Mouse (Mus musculus) midbrain, embryonic 10.5 days (tissue): ENCODE measurements around the gene Btaf1. TPM values are rescaled to one million over a fixed set of nuclear protein-coding genes. Genes with fewer than 3 reads are reported as not detected.

Source experiments
- DNase-seq: peaks from one replicate; pipeline ENCODE4 v3.0.0-alpha.2; 2017; ENCODE audit warnings: low spot score
- H3K27ac ChIP-seq: fragments of 300-500 bp; sonication (generic); replicated peaks from 2 replicates; pipeline ENCODE4 v1.5.1; 2016; ENCODE audit warnings: mild to moderate bottlenecking
- H3K27me3 ChIP-seq: fragments of 300-500 bp; sonication (generic); 2 replicates; pipeline ENCODE4 v1.6.1; 2016; ENCODE audit warnings: low read depth, mild to moderate bottlenecking; ENCODE audit not compliant: poor library complexity, severe bottlenecking
- H3K36me3 ChIP-seq: fragments of 300-500 bp; sonication (generic); 2 replicates; pipeline ENCODE4 v1.6.1; 2016; ENCODE audit warnings: mild to moderate bottlenecking, moderate library complexity
- H3K4me1 ChIP-seq: fragments of 300-500 bp; sonication (generic); 2 replicates; pipeline ENCODE4 v1.6.1; 2016
- H3K4me3 ChIP-seq: fragments of 300-500 bp; sonication (generic); 2 replicates; pipeline ENCODE4 v1.5.1; 2016; ENCODE audit warnings: mild to moderate bottlenecking, moderate library complexity
- H3K9me3 ChIP-seq: fragments of 300-500 bp; sonication (generic); replicated peaks from 2 replicates; pipeline ENCODE4 v1.6.1; 2016; ENCODE audit warnings: mild to moderate bottlenecking
- WGBS: fragments of 180-500 bp; shearing (Covaris S2); methylation state at CpG from one replicate; pipeline ENCODE4 v1.1.7; 2016; 5-methylcytosine and 5-hydroxymethylcytosine counted together
- polyA plus RNA-seq: library from polyadenylated mRNA; unstranded; fragments of >200 nt; fragmentation: Nextera tagmentation; extraction: Ambion mirVana; gene quantifications from 2 replicates; pipeline ENCODE4 v1.2.1, GENCODE M21; 2016

The Btaf1 gene
- polyA plus RNA-seq, 1 experiment from 2014 or later = 19.2 TPM

DNA sequence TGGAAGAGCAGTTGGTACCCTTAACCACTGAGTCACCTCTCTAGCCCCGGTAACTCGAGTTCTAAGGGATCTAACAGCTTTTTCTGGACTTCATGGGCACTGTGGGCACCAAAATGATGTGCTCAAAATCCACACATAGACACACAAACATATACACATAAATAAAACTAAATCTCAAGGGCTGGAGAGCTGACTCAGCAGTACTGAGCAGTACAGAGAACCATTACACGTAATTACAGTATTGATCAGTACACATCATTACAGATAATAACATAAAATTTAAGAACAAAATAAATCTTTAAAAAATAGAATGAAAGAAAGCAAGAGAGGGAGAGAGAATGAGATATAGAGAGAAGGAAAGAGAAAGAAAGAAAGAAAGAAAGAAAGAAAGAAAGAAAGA is 16.7 kb upstream of the Btaf1 start:
- H3K9me3 ChIP-seq = no peaks in the 10 kb centered on the region; the same call in 1 of the 2 replicates
- 84% methylated on average over 3 of the region's 3 CpGs for WGBS
- peaks cover 49% of the 10 kb centered on the region for H3K4me1 ChIP-seq
- DNase-seq = no peak
- H3K27ac ChIP-seq = no peak overlapping the region; the same call in 1 of the 2 replicates
- H3K4me3 ChIP-seq = no peak overlapping the region
- no peaks in the 10 kb centered on the region for H3K36me3 ChIP-seq
- no peaks in the 10 kb centered on the region for H3K27me3 ChIP-seq

DNA sequence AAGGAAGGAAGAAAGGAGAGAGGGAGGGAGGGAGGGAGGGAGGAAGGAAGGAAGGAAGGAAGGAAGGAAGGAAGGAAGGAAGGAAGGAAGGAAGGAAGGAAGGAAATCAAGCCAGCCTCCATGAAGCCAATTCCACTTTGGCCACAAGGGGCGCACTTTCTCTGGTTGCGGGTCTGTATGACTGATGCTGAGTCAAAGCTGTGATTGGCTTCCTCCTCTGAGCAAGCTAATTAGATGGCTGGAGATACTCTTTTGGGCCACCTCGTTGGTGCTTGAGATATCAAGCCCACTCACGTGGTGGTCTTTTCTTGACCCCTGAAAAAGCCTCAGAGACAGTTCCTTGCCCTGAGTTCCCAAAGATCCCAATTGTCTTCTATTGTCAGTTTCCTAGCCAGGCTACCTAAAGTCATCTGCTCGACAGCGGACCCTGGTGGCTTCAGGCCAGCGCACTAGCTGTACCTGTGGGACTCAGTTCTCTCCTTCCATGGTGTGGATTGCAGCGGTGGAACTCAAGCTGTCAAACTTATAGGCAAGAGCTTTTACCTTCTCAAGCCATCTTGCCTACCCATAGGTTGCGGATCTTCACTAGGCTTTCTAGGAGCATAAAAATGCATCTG is 16.1 kb upstream of the Btaf1 start:
- DNase-seq = peak; percentile 79
- H3K4me3 ChIP-seq = 0 out of 2 replicates have a peak overlapping the region, but pooled peaks have one; percentile 14
- no peaks in the 10 kb centered on the region for H3K27me3 ChIP-seq
- peaks cover 42% of the 10 kb centered on the region for H3K4me1 ChIP-seq
- no peaks in the 10 kb centered on the region; the same call in 1 of the 2 replicates for H3K9me3 ChIP-seq
- no peaks in the 10 kb centered on the region for H3K36me3 ChIP-seq
- peak overlapping the region; percentile 69 for H3K27ac ChIP-seq
- WGBS = 17% methylated on average over 9 of the region's 9 CpGs

DNA sequence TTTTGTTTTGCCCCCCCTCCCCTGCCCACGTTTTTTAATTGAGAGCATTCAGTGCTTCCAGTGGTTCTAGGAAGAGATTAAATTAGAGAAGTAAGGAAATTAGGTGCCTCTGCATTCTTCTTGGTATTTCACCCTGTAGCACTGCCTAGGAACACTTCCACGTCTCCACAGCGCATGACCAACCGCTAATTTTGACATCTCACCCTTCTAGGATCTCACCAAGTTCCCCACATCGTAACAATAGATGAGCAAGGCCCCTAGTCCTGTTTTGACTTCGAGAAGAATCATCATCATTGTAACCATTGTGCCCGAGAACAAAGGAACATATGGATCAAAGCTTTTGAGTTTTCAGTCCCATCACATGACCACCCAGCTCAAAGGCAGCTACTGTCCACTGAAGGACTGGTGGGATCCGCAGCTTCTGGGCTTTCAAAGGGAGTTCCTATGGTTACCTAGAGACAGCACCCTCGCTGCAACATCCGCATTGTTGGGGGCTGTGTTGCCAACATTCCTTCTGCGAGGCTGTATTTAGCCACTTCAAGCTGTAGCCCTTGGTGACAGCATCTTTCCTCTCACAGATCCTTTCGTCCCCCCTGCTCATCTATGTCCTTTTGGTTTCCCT is 15.3 kb upstream of the Btaf1 start:
- H3K27ac ChIP-seq = peak overlapping the region; percentile 69

DNA sequence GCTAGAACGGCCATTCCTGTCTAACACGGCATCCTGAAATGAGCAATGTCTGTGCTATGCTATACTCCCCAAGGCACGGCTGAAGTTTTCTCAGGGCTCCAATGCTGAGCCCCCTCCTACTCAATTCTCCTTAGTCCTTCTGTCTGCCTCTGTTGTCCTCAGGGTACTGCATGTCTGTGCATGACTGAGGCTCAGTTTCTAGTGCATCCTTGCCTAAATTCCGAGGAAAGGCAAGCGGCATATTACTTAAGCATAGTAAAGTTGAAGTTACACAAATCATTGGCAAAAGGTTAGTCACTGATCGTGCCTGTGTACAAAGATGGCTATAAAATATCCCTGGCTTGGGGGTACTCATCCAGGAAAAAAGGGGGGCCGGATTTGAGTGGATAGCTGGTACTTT is 12.8 kb upstream of the Btaf1 start:
- 83% methylated on average over 7 of the region's 7 CpGs for WGBS
- H3K4me1 ChIP-seq = peaks cover 59% of the 10 kb centered on the region
- DNase-seq = no peak
- no peaks in the 10 kb centered on the region for H3K27me3 ChIP-seq
- no peak overlapping the region for H3K4me3 ChIP-seq
- no peaks in the 10 kb centered on the region for H3K9me3 ChIP-seq
- H3K27ac ChIP-seq = 0 out of 2 replicates have a peak overlapping the region, but pooled peaks have one; percentile 55
- H3K36me3 ChIP-seq = no peaks in the 10 kb centered on the region

More for the DNA sequence above, 15.3 kb upstream of the Btaf1 start:
- peak; percentile 72 for DNase-seq
- Histone ChIP-seq H3K4me3 (0 out of 2 replicates have a peak overlapping the region, but pooled peaks have one; percentile 14), H3K4me1 (peaks cover 38% of the 10 kb centered on the region), H3K36me3 (no peaks in the 10 kb centered on the region), H3K9me3 (no peaks in the 10 kb centered on the region; the same call in 1 of the 2 replicates), H3K27me3 (no peaks in the 10 kb centered on the region)
- WGBS = 15% methylated on average over 12 of the region's 12 CpGs

DNA sequence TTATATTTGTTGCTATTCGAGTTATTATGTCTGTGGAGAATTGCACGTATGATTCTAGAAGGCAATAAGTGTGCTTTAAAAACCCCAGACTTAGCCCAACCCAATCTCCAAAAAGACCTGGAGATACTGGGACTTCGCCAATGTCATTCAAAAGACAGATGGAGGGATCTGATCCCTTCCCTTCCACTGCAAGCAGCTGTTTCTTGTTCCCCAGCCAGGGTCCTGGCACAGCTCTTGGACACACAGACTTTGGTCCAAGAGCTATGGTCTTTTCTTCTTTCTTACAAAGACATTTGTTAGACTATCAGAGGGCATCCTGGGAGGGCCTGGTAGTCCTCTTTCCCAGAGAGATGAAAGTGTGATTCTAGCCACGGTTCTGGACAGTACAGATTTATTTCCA is 9.7 kb upstream of the Btaf1 start:
- no peaks in the 10 kb centered on the region for H3K27me3 ChIP-seq
- DNase-seq = no peak
- no peak overlapping the region for H3K27ac ChIP-seq
- no peak overlapping the region for H3K4me3 ChIP-seq
- WGBS = 88% methylated on average over 4 of the region's 4 CpGs
- H3K9me3 ChIP-seq = no peaks in the 10 kb centered on the region
- H3K4me1 ChIP-seq = peaks cover 64% of the 10 kb centered on the region
- H3K36me3 ChIP-seq = no peaks in the 10 kb centered on the region

DNA sequence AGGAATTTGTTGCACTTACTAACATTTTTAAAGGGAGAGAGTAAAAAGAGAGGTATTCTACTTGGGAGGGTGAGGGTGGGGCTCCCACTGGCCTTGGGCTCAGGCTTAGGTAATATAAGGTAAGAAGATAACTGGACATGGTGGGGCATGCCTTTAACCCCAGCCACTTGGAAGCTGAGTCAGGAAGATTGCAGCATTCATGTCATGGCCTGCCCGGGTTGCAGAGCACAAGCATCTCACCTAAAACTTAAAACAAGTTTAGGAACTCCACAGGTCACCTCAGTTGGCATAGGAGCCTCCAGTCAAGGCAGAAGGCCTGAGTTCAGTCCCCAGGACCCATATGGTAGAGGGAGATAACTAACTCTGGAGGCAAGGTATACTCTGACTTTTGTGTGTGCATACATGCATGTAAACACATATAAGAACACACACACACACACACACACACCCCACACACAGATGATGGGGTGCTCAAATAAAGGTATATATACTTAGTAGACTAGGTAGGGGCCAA is 8.9 kb upstream of the Btaf1 start:
- Histone ChIP-seq H3K36me3 (no peaks in the 10 kb centered on the region), H3K4me3 (peak overlapping the region; percentile 84), H3K27me3 (no peaks in the 10 kb centered on the region), H3K9me3 (no peaks in the 10 kb centered on the region), H3K27ac (peak overlapping the region; percentile 53; the same call in 1 of the 2 replicates), H3K4me1 (peaks cover 57% of the 10 kb centered on the region)
- WGBS = 81% methylated on average over 1 of the region's 1 CpGs
- DNase-seq = no peak

DNA sequence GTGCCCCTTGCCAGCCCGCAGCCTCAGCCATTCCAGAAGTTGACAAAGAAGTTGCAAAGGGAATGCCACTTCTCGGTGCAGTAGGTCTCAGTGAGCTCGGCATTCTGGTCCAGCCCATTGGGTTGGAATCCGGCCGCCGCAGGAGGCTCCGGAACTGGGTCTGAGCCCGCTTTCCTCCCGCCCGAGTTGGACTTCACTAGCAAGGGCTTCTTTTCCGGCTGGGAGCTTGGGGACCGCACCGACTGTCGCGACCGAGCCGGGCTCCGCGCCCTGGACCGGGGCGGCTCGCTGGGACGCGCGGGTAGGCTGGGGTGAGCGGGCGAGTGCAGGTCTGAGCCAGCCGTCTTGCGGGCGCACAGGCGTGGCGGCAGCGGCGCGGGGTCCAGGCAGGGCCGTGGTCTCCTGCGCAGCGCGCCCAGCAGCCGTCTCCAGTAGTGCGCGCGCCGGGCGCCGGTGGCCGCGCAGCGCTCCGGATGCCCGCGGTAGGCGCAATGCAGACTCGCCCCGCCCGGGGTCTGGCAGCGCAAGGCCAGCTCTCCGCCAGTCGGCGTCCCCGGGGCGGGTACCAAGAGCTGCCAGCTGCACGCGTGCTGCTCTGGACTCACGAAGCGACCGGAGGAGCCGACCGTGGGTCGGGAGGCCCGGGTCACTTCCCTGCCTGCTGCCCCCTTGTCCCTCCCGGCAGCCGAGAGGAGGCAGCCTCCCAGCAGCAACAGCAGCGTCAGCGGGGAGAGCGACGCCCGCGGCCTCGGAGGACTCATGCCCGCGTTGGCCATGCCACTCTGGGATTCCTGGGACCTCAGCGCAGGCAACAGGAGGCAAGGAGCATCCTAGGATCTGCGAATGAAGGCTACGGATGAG is 7.2 kb upstream of the Btaf1 start:
- WGBS = under 1% methylated on average over 73 of the region's 85 CpGs
- Histone ChIP-seq H3K9me3 (no peaks in the 10 kb centered on the region), H3K4me1 (peaks cover 41% of the 10 kb centered on the region), H3K27me3 (no peaks in the 10 kb centered on the region), H3K27ac (peak overlapping the region; percentile 97), H3K36me3 (no peaks in the 10 kb centered on the region), H3K4me3 (peak overlapping the region; percentile 84)
- DNase-seq = peak; percentile 87

DNA sequence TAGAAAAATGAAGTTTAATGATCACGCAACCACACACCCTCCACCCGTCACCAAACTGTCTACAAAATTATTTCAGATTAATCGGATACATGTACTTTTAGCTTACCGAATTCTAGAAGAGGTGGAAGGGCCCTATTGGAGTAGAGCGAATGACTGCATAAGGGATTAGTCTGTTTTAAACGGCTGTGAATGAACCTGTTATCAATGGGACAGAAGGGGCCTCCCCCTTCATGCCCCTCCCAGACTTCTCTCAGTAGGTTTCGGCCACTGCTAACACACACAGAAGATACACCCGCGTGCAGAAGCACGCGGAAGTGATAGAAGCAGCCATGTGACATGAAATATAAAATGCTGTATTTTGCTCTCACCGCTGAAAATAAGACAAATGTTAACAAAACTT is 6.4 kb upstream of the Btaf1 start, which contains the start of gene Fgfbp3:
Gene Fgfbp3, minus strand, starts transcription at position 150 of the 400 bp plus-strand sequence.
- peak; percentile 30 for DNase-seq
- H3K4me1 ChIP-seq = peaks cover 41% of the 10 kb centered on the region
- 8% methylated on average over 12 of the region's 12 CpGs for WGBS
- no peaks in the 10 kb centered on the region for H3K27me3 ChIP-seq
- no peaks in the 10 kb centered on the region for H3K9me3 ChIP-seq
- peak within 1 kb of the TSS; percentile 97 for H3K27ac ChIP-seq
- peak within 1 kb of the TSS; percentile 84 for H3K4me3 ChIP-seq
- no peaks in the 10 kb centered on the region for H3K36me3 ChIP-seq

DNA sequence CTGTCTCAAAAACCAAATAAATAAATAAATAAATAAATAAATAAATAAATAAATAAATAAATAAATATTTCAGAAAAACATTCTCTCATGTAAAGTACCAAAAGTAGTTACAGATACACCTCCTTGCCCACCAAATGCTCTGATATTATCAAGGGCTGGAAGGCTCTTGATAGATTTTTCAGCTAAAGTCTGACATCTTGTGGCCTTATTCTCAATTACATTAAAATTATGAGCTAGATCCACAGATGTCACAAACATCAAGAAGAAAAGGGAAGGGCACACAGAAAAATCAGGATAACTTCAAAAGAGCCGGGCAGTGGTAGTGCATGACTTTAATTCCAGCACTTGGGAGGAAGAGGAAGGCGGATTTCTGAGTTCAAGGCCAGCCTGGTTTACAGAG is 3.9 kb upstream of the Btaf1 start:
- H3K27me3 ChIP-seq = no peaks in the 10 kb centered on the region
- no peak for DNase-seq

DNA sequence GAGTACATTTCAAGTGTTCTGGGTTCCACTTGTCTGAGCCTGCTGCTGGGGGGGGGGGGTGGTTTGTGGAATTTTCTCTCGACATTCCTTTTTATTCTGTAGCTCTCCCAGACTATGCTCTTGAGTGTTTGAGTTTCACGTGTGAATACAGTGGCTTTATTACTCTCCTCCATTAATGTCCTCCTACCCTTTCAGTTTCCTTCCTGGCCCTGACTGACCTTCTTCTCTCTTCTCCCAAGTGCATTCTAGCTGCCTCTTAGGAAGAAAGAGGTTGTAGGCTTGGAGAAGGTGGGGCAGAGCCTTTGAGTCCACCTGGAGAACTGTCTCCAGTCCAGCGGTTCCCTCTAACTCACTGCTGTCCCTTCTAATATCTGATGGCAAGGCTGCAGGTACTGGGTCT is 2.9 kb upstream of the Btaf1 start:
- peaks cover 41% of the 10 kb centered on the region for H3K4me1 ChIP-seq
- no peaks in the 10 kb centered on the region for H3K27me3 ChIP-seq
- no peaks in the 10 kb centered on the region for H3K36me3 ChIP-seq
- no peak for DNase-seq
- no peak overlapping the region for H3K4me3 ChIP-seq
- WGBS = 65% methylated on average over 3 of the region's 3 CpGs
- H3K9me3 ChIP-seq = no peaks in the 10 kb centered on the region
- H3K27ac ChIP-seq = no peak overlapping the region

More for the DNA sequence above, 3.9 kb upstream of the Btaf1 start:
- 31% methylated on average over 2 of the region's 2 CpGs for WGBS
- H3K27ac ChIP-seq = no peak overlapping the region
- no peaks in the 10 kb centered on the region for H3K36me3 ChIP-seq
- no peaks in the 10 kb centered on the region for H3K9me3 ChIP-seq
- no peak overlapping the region for H3K4me3 ChIP-seq
- H3K4me1 ChIP-seq = peaks cover 41% of the 10 kb centered on the region

DNA sequence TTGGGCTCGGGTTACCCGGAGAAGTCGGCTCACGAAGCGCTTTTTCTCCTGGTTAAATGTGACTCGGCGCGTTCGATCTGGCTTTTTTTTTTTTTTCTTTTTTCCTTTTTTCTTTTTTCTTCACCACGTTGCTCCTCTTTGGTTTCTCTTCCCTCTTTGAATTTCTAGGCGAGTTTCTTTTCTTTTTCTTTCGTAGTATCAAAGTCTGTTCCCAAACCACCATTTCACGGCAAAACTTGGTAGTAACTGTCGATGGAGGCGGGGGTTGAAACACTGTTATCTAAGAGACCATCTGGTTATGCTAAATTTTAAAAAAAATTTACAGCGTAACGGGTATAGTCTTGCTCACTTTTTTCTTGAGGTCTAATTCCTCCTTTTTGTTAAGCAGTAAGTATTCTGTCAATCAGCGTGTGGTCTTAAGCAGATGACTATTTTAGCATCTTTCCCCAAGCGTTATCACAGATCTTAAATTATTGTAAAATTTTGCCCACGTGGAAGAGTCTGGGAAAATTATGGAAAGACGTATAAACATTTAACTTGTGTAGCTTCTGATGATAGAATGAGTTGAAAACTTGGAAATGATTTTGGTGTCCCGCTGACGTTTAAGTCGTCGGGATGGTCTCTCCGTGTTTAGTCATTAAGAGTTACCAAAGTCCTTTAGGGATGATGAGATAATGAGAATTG is 816 bp downstream of the Btaf1 start:
- Histone ChIP-seq H3K27me3 (no peaks in the 10 kb centered on the region), H3K36me3 (peaks cover 4% of the 10 kb centered on the region; the same call in 1 of the 2 replicates), H3K4me1 (peaks cover 24% of the 10 kb centered on the region), H3K27ac (peak overlapping the region; percentile 94), H3K4me3 (peak overlapping the region; percentile 91), H3K9me3 (no peaks in the 10 kb centered on the region)
- WGBS = 5% methylated on average over 26 of the region's 26 CpGs
- no peak for DNase-seq

DNA sequence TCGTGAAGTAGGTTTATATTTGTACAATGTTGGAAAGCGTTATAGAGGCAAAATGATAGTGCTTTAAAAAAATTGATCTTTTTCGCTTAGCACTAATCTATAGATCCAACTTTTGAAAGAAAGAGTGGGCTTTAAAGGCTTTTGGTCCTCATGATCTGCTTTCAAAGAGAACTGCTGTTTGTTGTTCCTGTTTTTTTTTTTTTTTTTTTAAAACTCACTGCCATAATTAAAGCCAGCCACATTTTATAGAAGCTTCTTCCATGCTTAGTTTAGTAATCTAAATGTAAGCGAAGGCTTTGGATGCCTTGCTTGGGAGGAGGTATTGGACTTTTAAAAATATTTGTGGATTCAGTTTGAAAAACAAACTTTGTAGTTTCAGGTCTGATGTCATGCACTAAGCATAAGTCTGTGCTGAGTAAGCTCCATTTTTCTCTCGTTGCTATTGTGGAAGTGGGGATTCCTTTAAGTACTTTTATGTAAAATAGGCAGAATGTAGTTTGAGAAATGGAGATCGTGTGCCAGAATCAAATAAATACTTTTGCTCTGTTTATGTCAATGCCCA is 2.0 kb downstream of the Btaf1 start:
- H3K27me3 ChIP-seq = no peaks in the 10 kb centered on the region
- peaks cover 6% of the 10 kb centered on the region; the same call in 1 of the 2 replicates for H3K36me3 ChIP-seq
- DNase-seq = no peak
- 86% methylated on average over 6 of the region's 6 CpGs for WGBS
- no peak overlapping the region for H3K27ac ChIP-seq
- peak overlapping the region; percentile 91; the same call in 1 of the 2 replicates for H3K4me3 ChIP-seq
- peaks cover 24% of the 10 kb centered on the region for H3K4me1 ChIP-seq
- H3K9me3 ChIP-seq = no peaks in the 10 kb centered on the region
